Mouse (Mus musculus): ENCODE results near the gene Fam241a. TPM values are rescaled to one million over a fixed set of nuclear protein-coding genes. Genes with fewer than 3 reads are reported as not detected.

Fam241a gene
- 7.9 and 9.1 TPM in 2 replicates for polyA plus RNA-seq (2016; fragmentation: Nextera tagmentation; extraction: Ambion mirVana)

- peak within 1 kb of the TSS; percentile 68 for H3K4me2 ChIP-seq (replicated peaks)
- H3K27ac ChIP-seq, result no peak within 1 kb of the TSS
- H3K9ac ChIP-seq, result peak within 1 kb of the TSS; percentile 70
- H3K36me3 ChIP-seq, result no peaks in the 10 kb centered on the region
- peak within 1 kb of the TSS; percentile 77 for H3K4me3 ChIP-seq
- WGBS, result under 1% methylated on average over 93 of the region's 94 CpGs
- peaks cover 3% of the 10 kb centered on the region; the same call in 1 of the 2 replicates for H3K27me3 ChIP-seq (replicated peaks)
- peak; percentile 96 for ATAC-seq (ENCODE audit: low FRiP score, low read depth)
- no peaks in the 10 kb centered on the region for H3K9me3 ChIP-seq
- no peaks in the 10 kb centered on the region for H3K4me1 ChIP-seq
Measured at GRCm38 (mm10) chr3:127895792-127896541, at the start of gene Fam241a. Gene Fam241a (minus strand): TSS chr3:127896324.

GRCm38 (mm10) chr3:127932453-127932852, 36.3 kb upstream of the Fam241a start:
- WGBS, result 92% methylated on average over 11 of the region's 11 CpGs
- no peaks in the 10 kb centered on the region for H3K4me1 ChIP-seq
- no peak overlapping the region for H3K4me3 ChIP-seq
- no peak overlapping the region for H3K9ac ChIP-seq
- H3K4me2 ChIP-seq (replicated peaks), result no peak overlapping the region
- no peaks in the 10 kb centered on the region for H3K36me3 ChIP-seq
- no peak for ATAC-seq (ENCODE audit: low FRiP score, low read depth)
- H3K27ac ChIP-seq, result no peak overlapping the region
- H3K9me3 ChIP-seq, result no peaks in the 10 kb centered on the region
- H3K27me3 ChIP-seq (replicated peaks), result no peaks in the 10 kb centered on the region

- Histone ChIP-seq H3K4me3 (no peak overlapping the region), H3K27me3 (replicated peaks) (no peaks in the 10 kb centered on the region), H3K36me3 (no peaks in the 10 kb centered on the region), H3K9ac (no peak overlapping the region), H3K27ac (no peak overlapping the region), H3K4me2 (replicated peaks) (no peak overlapping the region), H3K9me3 (no peaks in the 10 kb centered on the region), H3K4me1 (no peaks in the 10 kb centered on the region)
- WGBS, result 86% methylated on average over 9 of the region's 9 CpGs
- ATAC-seq (ENCODE audit: low FRiP score, low read depth), result no peak
Measured at GRCm38 (mm10) chr3:127930326-127931012, 34.3 kb upstream of the Fam241a start.

- H3K36me3 ChIP-seq, result no peaks in the 10 kb centered on the region
- WGBS, result 82% methylated on average over 9 of the region's 9 CpGs
- H3K4me3 ChIP-seq, result no peak overlapping the region
- H3K9me3 ChIP-seq, result no peaks in the 10 kb centered on the region
- ATAC-seq (ENCODE audit: low FRiP score, low read depth), result no peak
- H3K4me1 ChIP-seq, result no peaks in the 10 kb centered on the region
- no peak overlapping the region for H3K27ac ChIP-seq
- H3K27me3 ChIP-seq (replicated peaks), result no peaks in the 10 kb centered on the region
- no peak overlapping the region for H3K4me2 ChIP-seq (replicated peaks)
- no peak overlapping the region for H3K9ac ChIP-seq
Measured at GRCm38 (mm10) chr3:127929921-127930320, 33.8 kb upstream of the Fam241a start.

- Histone ChIP-seq H3K4me2 (replicated peaks) (no peak overlapping the region), H3K27ac (no peak overlapping the region), H3K36me3 (no peaks in the 10 kb centered on the region), H3K9me3 (no peaks in the 10 kb centered on the region), H3K4me1 (no peaks in the 10 kb centered on the region), H3K4me3 (no peak overlapping the region), H3K27me3 (replicated peaks) (no peaks in the 10 kb centered on the region), H3K9ac (no peak overlapping the region)
- ATAC-seq (ENCODE audit: low FRiP score, low read depth), result no peak
- 78% methylated on average over 9 of the region's 9 CpGs for WGBS
Measured at GRCm38 (mm10) chr3:127926635-127927183, 30.6 kb upstream of the Fam241a start.

GRCm38 (mm10) chr3:127924464-127924863, 28.3 kb upstream of the Fam241a start:
- Histone ChIP-seq H3K27ac (no peak overlapping the region), H3K36me3 (no peaks in the 10 kb centered on the region), H3K4me3 (no peak overlapping the region), H3K27me3 (replicated peaks) (no peaks in the 10 kb centered on the region), H3K9ac (no peak overlapping the region), H3K4me2 (replicated peaks) (no peak overlapping the region), H3K9me3 (no peaks in the 10 kb centered on the region), H3K4me1 (no peaks in the 10 kb centered on the region)
- ATAC-seq (ENCODE audit: low FRiP score, low read depth), result no peak
- 83% methylated on average over 2 of the region's 2 CpGs for WGBS

GRCm38 (mm10) chr3:127923183-127923582, 27.1 kb upstream of the Fam241a start:
- no peaks in the 10 kb centered on the region for H3K27me3 ChIP-seq (replicated peaks)
- ATAC-seq (ENCODE audit: low FRiP score, low read depth), result no peak
- no peak overlapping the region for H3K4me3 ChIP-seq
- H3K9me3 ChIP-seq, result no peaks in the 10 kb centered on the region
- no peak overlapping the region for H3K27ac ChIP-seq
- no peak overlapping the region for H3K4me2 ChIP-seq (replicated peaks)
- WGBS, result 69% methylated on average over 2 of the region's 2 CpGs
- no peaks in the 10 kb centered on the region for H3K36me3 ChIP-seq
- H3K9ac ChIP-seq, result no peak overlapping the region
- no peaks in the 10 kb centered on the region for H3K4me1 ChIP-seq

- ATAC-seq (ENCODE audit: low FRiP score, low read depth), result no peak
- no peaks in the 10 kb centered on the region for H3K36me3 ChIP-seq
- 88% methylated on average over 5 of the region's 5 CpGs for WGBS
- H3K4me1 ChIP-seq, result no peaks in the 10 kb centered on the region
- no peak overlapping the region for H3K27ac ChIP-seq
- no peak overlapping the region for H3K9ac ChIP-seq
- H3K4me2 ChIP-seq (replicated peaks), result no peak overlapping the region
- no peaks in the 10 kb centered on the region for H3K9me3 ChIP-seq
- H3K27me3 ChIP-seq (replicated peaks), result no peaks in the 10 kb centered on the region
- no peak overlapping the region for H3K4me3 ChIP-seq
Measured at GRCm38 (mm10) chr3:127922125-127922524, 26.0 kb upstream of the Fam241a start.

- no peaks in the 10 kb centered on the region for H3K27me3 ChIP-seq (replicated peaks)
- H3K36me3 ChIP-seq, result no peaks in the 10 kb centered on the region
- no peak overlapping the region for H3K4me3 ChIP-seq
- H3K9me3 ChIP-seq, result no peaks in the 10 kb centered on the region
- no peak overlapping the region for H3K4me2 ChIP-seq (replicated peaks)
- ATAC-seq (ENCODE audit: low FRiP score, low read depth), result no peak
- no peaks in the 10 kb centered on the region for H3K4me1 ChIP-seq
- no peak overlapping the region for H3K27ac ChIP-seq
- no peak overlapping the region for H3K9ac ChIP-seq
- WGBS, result 87% methylated on average over 9 of the region's 9 CpGs
Measured at GRCm38 (mm10) chr3:127917999-127918661, 22.0 kb upstream of the Fam241a start.

GRCm38 (mm10) chr3:127917549-127917948, 21.4 kb upstream of the Fam241a start:
- Histone ChIP-seq H3K4me3 (no peak overlapping the region), H3K27ac (no peak overlapping the region), H3K9me3 (no peaks in the 10 kb centered on the region), H3K27me3 (replicated peaks) (no peaks in the 10 kb centered on the region), H3K9ac (no peak overlapping the region), H3K36me3 (no peaks in the 10 kb centered on the region), H3K4me1 (no peaks in the 10 kb centered on the region), H3K4me2 (replicated peaks) (no peak overlapping the region)
- WGBS, result 88% methylated on average over 3 of the region's 3 CpGs
- ATAC-seq (ENCODE audit: low FRiP score, low read depth), result no peak

GRCm38 (mm10) chr3:127915656-127916334, 19.7 kb upstream of the Fam241a start:
- H3K9ac ChIP-seq, result no peak overlapping the region
- ATAC-seq (ENCODE audit: low FRiP score, low read depth), result no peak
- H3K36me3 ChIP-seq, result no peaks in the 10 kb centered on the region
- no peaks in the 10 kb centered on the region for H3K9me3 ChIP-seq
- H3K4me3 ChIP-seq, result no peak overlapping the region
- H3K27ac ChIP-seq, result no peak overlapping the region
- no peaks in the 10 kb centered on the region for H3K4me1 ChIP-seq
- H3K4me2 ChIP-seq (replicated peaks), result no peak overlapping the region
- no peaks in the 10 kb centered on the region for H3K27me3 ChIP-seq (replicated peaks)
- WGBS, result 85% methylated on average over 3 of the region's 3 CpGs

Measured in neural tube, embryonic 12.5 days (tissue).